Comparison of ENCODE assay signal across 8 mouse cellular contexts in the genomic region with DNA sequence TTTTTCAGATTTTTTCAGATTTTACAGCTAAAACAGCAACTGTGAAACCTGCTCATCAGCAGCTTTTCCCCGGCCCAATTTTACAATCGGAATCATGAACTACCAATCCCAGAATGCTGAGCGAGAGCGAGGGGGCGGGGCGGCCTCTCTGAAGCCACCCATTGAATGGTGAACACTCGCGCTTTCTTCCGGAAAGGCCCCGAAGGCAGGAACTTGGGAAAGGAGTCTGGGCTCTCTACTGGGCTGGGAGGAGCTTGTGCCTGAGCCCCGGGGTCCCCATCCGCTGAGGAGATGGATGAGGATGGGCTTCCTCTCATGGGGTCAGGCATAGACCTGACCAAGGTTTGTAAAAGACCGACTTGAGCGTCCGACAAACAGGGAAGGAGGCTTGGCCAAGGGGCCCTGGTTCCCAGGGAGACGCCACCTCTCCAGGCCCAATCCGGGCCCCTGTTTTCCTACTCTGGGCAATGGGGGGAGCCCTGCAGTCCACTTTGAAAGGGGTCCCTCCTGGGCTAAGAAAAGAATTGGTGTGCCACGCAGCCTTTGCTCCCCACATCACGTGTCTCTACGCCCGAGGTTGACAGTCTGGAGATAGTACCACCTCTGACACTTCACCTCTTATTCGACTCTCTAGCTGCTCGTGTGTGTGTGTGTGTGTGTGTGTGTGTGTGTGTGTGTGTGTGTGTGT. TPM values are rescaled to one million over a fixed set of nuclear protein-coding genes. Genes with fewer than 3 reads are reported as not detected.
DNase-seq lines count a peak whose midpoint lies in the region; ATAC-seq and TF ChIP-seq lines count a peak whose summit lies in the region.

A gene (plus strand): TSS at position 143 of the 688 bp plus-strand sequence.

- peaks cover 10% of the 10 kb centered on the region for H3K36me3 ChIP-seq in embryonic facial prominence, embryonic 13.5 days
- H3K36me3 ChIP-seq in kidney, adult 2 months (ENCODE audit: control insufficient read depth, insufficient read depth, low read length): no peaks in the 10 kb centered on the region; the same call in 1 of the 2 replicates
- H3K36me3 ChIP-seq in limb, embryonic 12.5 days: no peaks in the 10 kb centered on the region
- H3K36me3 ChIP-seq in midbrain, embryonic 15.5 days (replicated peaks): no peaks in the 10 kb centered on the region
- H3K36me3 ChIP-seq in spleen, adult 2 months (ENCODE audit: control insufficient read depth, insufficient read depth, low read length): peaks cover 2% of the 10 kb centered on the region; the same call in 1 of the 2 replicates

- peak; percentile 94 for ATAC-seq in embryonic facial prominence, embryonic 13.5 days (ENCODE audit: insufficient number of reproducible peaks, insufficient read depth, low FRiP score, low TSS enrichment, low read depth)
- peak; percentile 97 for ATAC-seq in limb, embryonic 12.5 days (ENCODE audit: insufficient number of reproducible peaks, insufficient read depth, low FRiP score, low TSS enrichment, low read depth)
- ATAC-seq in midbrain, embryonic 15.5 days (replicated peaks): peak; percentile 100

- no peak for TF ChIP-seq CTCF in kidney, adult 2 months (conservative IDR thresholded peaks at IDR 0.05; ENCODE audit: insufficient read depth, insufficient read length, low read depth, low read length)
- no peak for TF ChIP-seq CTCF in spleen, adult 2 months (IDR thresholded peaks at IDR 0.05; ENCODE audit: extremely low read depth, insufficient read depth, insufficient read length, insufficient replicate concordance)

- peak within 1 kb of the TSS; percentile 85 for H3K27ac ChIP-seq in embryonic facial prominence, embryonic 13.5 days
- H3K27ac ChIP-seq in kidney, adult 2 months (ENCODE audit: insufficient read depth, low read depth, low read length): peak within 1 kb of the TSS; percentile 75
- peak within 1 kb of the TSS; percentile 78; the same call in 1 of the 2 replicates for H3K27ac ChIP-seq in limb, embryonic 12.5 days
- peak within 1 kb of the TSS; percentile 87 for H3K27ac ChIP-seq in midbrain, embryonic 15.5 days
- H3K27ac ChIP-seq in spleen, adult 2 months (ENCODE audit: insufficient read depth, low read length): peak within 1 kb of the TSS; percentile 82

- H3K4me3 ChIP-seq in embryonic facial prominence, embryonic 13.5 days: peak within 1 kb of the TSS; percentile 56
- peak within 1 kb of the TSS; percentile 75 for H3K4me3 ChIP-seq in kidney, adult 2 months (ENCODE audit: insufficient read depth, low read depth, low read length)
- H3K4me3 ChIP-seq in limb, embryonic 12.5 days (replicated peaks): peak within 1 kb of the TSS; percentile 60
- H3K4me3 ChIP-seq in midbrain, embryonic 15.5 days: peak within 1 kb of the TSS; percentile 73
- H3K4me3 ChIP-seq in spleen, adult 2 months (ENCODE audit: extremely low read depth, insufficient read depth, insufficient read length): peak within 1 kb of the TSS; percentile 98

- DNase-seq in 3134 (ENCODE audit: extremely low read depth, insufficient read length, low spot score): peak; percentile 83
- DNase-seq in adrenal gland, postnatal 36 days: peak; percentile 92 to 96
- peak; percentile 94 to 95 for DNase-seq in heart, adult 18-20 months
- DNase-seq in kidney, adult 2 months: peak; percentile 96
- peak; percentile 60 to 85 for DNase-seq in spleen, adult 2 months (ENCODE audit: low read depth in 1 of 2, low spot score in 2 of 2)

- no peaks in the 10 kb centered on the region for H3K9me3 ChIP-seq in embryonic facial prominence, embryonic 13.5 days
- H3K9me3 ChIP-seq in limb, embryonic 12.5 days: no peaks in the 10 kb centered on the region
- H3K9me3 ChIP-seq in midbrain, embryonic 15.5 days: no peaks in the 10 kb centered on the region

- H3K4me2 ChIP-seq in embryonic facial prominence, embryonic 13.5 days: peak within 1 kb of the TSS; percentile 64
- peak within 1 kb of the TSS; percentile 69 for H3K4me2 ChIP-seq in limb, embryonic 12.5 days
- peak within 1 kb of the TSS; percentile 71 for H3K4me2 ChIP-seq in midbrain, embryonic 15.5 days

- WGBS in embryonic facial prominence, embryonic 13.5 days: under 1% methylated on average over 23 of the region's 23 CpGs
- WGBS in kidney, adult 2 months: 1% methylated on average over 23 of the region's 23 CpGs
- WGBS in limb, embryonic 12.5 days: 3% methylated on average over 23 of the region's 23 CpGs
- under 1% methylated on average over 23 of the region's 23 CpGs for WGBS in midbrain, embryonic 15.5 days
- WGBS in spleen, adult 2 months: under 1% methylated on average over 23 of the region's 23 CpGs

- H3K27me3 ChIP-seq in embryonic facial prominence, embryonic 13.5 days: no peaks in the 10 kb centered on the region
- H3K27me3 ChIP-seq in kidney, adult 2 months (replicated peaks; ENCODE audit: control insufficient read depth, insufficient read depth, low read length): no peaks in the 10 kb centered on the region
- no peaks in the 10 kb centered on the region for H3K27me3 ChIP-seq in limb, embryonic 12.5 days
- H3K27me3 ChIP-seq in midbrain, embryonic 15.5 days (replicated peaks): no peaks in the 10 kb centered on the region
- no peaks in the 10 kb centered on the region for H3K27me3 ChIP-seq in spleen, adult 2 months (ENCODE audit: control insufficient read depth, insufficient read depth, low read length)

- H3K9ac ChIP-seq in embryonic facial prominence, embryonic 13.5 days: peak within 1 kb of the TSS; percentile 75
- peak within 1 kb of the TSS; percentile 77 for H3K9ac ChIP-seq in limb, embryonic 12.5 days (replicated peaks)
- peak within 1 kb of the TSS; percentile 84 for H3K9ac ChIP-seq in midbrain, embryonic 15.5 days

- peaks cover 5% of the 10 kb centered on the region for H3K4me1 ChIP-seq in embryonic facial prominence, embryonic 13.5 days
- H3K4me1 ChIP-seq in kidney, adult 2 months (ENCODE audit: control insufficient read depth, insufficient read depth, low read length): peaks cover 5% of the 10 kb centered on the region; the same call in 1 of the 2 replicates
- H3K4me1 ChIP-seq in limb, embryonic 12.5 days (replicated peaks): peaks cover 5% of the 10 kb centered on the region; the same call in 1 of the 2 replicates
- peaks cover 6% of the 10 kb centered on the region for H3K4me1 ChIP-seq in midbrain, embryonic 15.5 days
- H3K4me1 ChIP-seq in spleen, adult 2 months (ENCODE audit: control insufficient read depth, insufficient read depth, insufficient read length): no peaks in the 10 kb centered on the region; the same call in 1 of the 2 replicates

- TF ChIP-seq POLR2A in kidney, adult 2 months (IDR thresholded peaks at IDR 0.05; ENCODE audit: low read depth, low read length): peak; percentile 70
- TF ChIP-seq POLR2A in spleen, adult 2 months (IDR thresholded peaks at IDR 0.05; ENCODE audit: low read depth, low read length): peak; percentile 69; the same call in 1 of the 2 replicates

RNA-seq across cellular contexts. Expression of the gene that starts here (rescaled TPM):
- 10 to 100 TPM; 51.6 to 65.0 TPM for total RNA-seq in adrenal gland, postnatal 36 days (2021)
- 56.2 and 64.1 TPM in 2 replicates for polyA plus RNA-seq in embryonic facial prominence, embryonic 13.5 days (2015; fragmentation: Nextera tagmentation; extraction: Ambion mirVana)
- 10 to 100 TPM; 32.5 to 34.5 TPM for total RNA-seq in heart, adult 18-20 months (2021)
- 23.6 and 25.4 TPM in 2 replicates for polyA plus RNA-seq in kidney, adult 2 months (2012; rRNA removed)
- polyA plus RNA-seq in limb, embryonic 12.5 days (2016; fragmentation: Nextera tagmentation; extraction: Ambion mirVana): 48.7 and 50.5 TPM in 2 replicates
- 39.0 and 40.2 TPM in 2 replicates for polyA plus RNA-seq in midbrain, embryonic 15.5 days (2015; fragmentation: Nextera tagmentation; extraction: Ambion mirVana)
- polyA plus RNA-seq in spleen, adult 2 months (2012; rRNA removed): 6.0 and 6.9 TPM in 2 replicates

Comparison
In these comparisons a context has a peak if more than half of its experiments do, and no peak if none do; other contexts are left out.
1. Peak in every context shown above with its lines: DNase-seq, ATAC-seq, H3K4me3 ChIP-seq and H3K27ac ChIP-seq.